Mouse (Mus musculus) lung, adult 2 months (tissue): ENCODE data around the gene Toe1.

Source experiments
- CTCF ChIP-seq: fragments of 200-500 bp; IDR thresholded peaks from 2 replicates; pipeline ENCODE4 v1.5.1; 2011; ENCODE audit warnings: mild to moderate bottlenecking, low read length, control low read depth; ENCODE audit not compliant: insufficient read depth
- POLR2A ChIP-seq: fragments of 200-500 bp; IDR thresholded peaks from 2 replicates; pipeline ENCODE4 v1.6.1; 2011; ENCODE audit warnings: low read depth, mild to moderate bottlenecking, control low read depth, low read length, borderline replicate concordance; ENCODE audit errors: extremely low read depth

GRCm38 (mm10) chr4:116777079-116777478 is 30.4 kb downstream of the Toe1 start:
- TF ChIP-seq POLR2A (no peak), CTCF (no peak)
